Mouse (Mus musculus) stomach, embryonic 16.5 days (tissue): ENCODE measurements around the gene Kcnk4. TPM values are rescaled to one million over a fixed set of nuclear protein-coding genes. Genes with fewer than 3 reads are reported as not detected.
"Not testable (repeated sequence)": the region's sequence is repeated elsewhere in the genome, so short reads cannot be mapped to it uniquely, and the experiment has no call there.

Experiments
- ATAC-seq: fragments of 200-750 bp; cut with Nextera tagmentation; 2 replicates; pipeline ENCODE4 v1.8.0; 2017; ENCODE audit warnings: moderate number of reproducible peaks, moderate TSS enrichment; ENCODE audit not compliant: insufficient read depth, low FRiP score
- H3K27ac ChIP-seq: fragments of 300-500 bp; sonication (generic); 2 replicates; pipeline ENCODE4 v1.5.1; 2014; ENCODE audit warnings: low read length
- H3K27me3 ChIP-seq: fragments of 300-500 bp; sonication (generic); 2 replicates; pipeline ENCODE4 v1.6.1; 2014; ENCODE audit warnings: low read length, control low read depth, mixed read lengths; ENCODE audit not compliant: control insufficient read depth, insufficient read depth
- H3K36me3 ChIP-seq: fragments of 300-500 bp; sonication (generic); 2 replicates; pipeline ENCODE4 v1.6.1; 2014; ENCODE audit warnings: low read length; ENCODE audit not compliant: control insufficient read depth, insufficient read depth
- H3K4me1 ChIP-seq: fragments of 300-500 bp; sonication (generic); 2 replicates; pipeline ENCODE4 v1.6.1; 2014; ENCODE audit warnings: low read length, control low read depth, mixed read lengths; ENCODE audit not compliant: control insufficient read depth, insufficient read depth
- H3K4me2 ChIP-seq: fragments of 300-500 bp; sonication (generic); 2 replicates; pipeline ENCODE4 v1.6.1; 2014; ENCODE audit warnings: low read depth, low read length, mixed read lengths
- H3K4me3 ChIP-seq: fragments of 300-500 bp; sonication (generic); replicated peaks from 2 replicates; pipeline ENCODE4 v1.5.1; 2014; ENCODE audit warnings: mild to moderate bottlenecking, low read length
- H3K9ac ChIP-seq: fragments of 300-500 bp; sonication (generic); 2 replicates; pipeline ENCODE4 v1.6.1; 2014; ENCODE audit warnings: low read length
- H3K9me3 ChIP-seq: fragments of 300-500 bp; sonication (generic); replicated peaks from 2 replicates; pipeline ENCODE4 v1.6.1; 2016; ENCODE audit warnings: low read length, control low read depth; ENCODE audit not compliant: control insufficient read depth
- WGBS: fragments of 180-500 bp; shearing (Covaris S2); extraction: QIAGEN DNeasy Blood & Tissue Kit; methylation state at CpG from one replicate; pipeline ENCODE4 v1.1.7; 2014; 5-methylcytosine and 5-hydroxymethylcytosine counted together
- polyA plus RNA-seq: library from polyadenylated mRNA; unstranded; fragments of >200 nt; fragmentation: Nextera tagmentation; extraction: Ambion mirVana; gene quantifications from 2 replicates; pipeline ENCODE4 v1.2.1, GENCODE M21; 2015

Kcnk4 gene
- polyA plus RNA-seq, 1 experiment from 2014 or later, result 0.68 TPM

DNA sequence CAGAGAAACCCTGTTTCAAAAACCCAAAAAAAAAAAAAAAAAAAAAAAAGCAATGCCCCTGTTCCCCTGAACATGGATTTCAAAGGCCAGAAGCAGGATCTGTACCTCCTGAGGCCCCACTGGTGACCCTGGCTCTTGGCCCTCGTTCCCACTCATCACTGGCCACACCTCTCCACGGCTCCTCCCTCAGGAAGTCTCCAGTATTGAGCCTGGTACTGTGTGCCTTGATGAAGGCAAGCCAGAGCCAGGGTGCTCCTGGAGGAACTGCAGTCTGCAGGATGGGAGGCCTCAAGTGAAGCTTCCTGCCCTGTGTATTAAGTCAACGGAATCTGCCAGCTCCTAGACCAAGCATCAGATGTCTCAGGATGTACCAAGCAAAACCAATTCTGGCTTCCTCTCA is 28.1 kb downstream of the Kcnk4 start:
- H3K4me3 ChIP-seq, result no peak overlapping the region
- 0 out of 2 replicates have a peak, but pooled peaks cover 3% of the 10 kb centered on the region for H3K36me3 ChIP-seq
- no peak overlapping the region for H3K27ac ChIP-seq
- no peaks in the 10 kb centered on the region for H3K9me3 ChIP-seq
- WGBS, result 74% methylated on average over 3 of the region's 3 CpGs
- no peak for ATAC-seq
- H3K9ac ChIP-seq, result no peak overlapping the region
- H3K4me1 ChIP-seq, result peaks cover 21% of the 10 kb centered on the region
- no peak overlapping the region for H3K4me2 ChIP-seq
- H3K27me3 ChIP-seq, result no peaks in the 10 kb centered on the region

DNA sequence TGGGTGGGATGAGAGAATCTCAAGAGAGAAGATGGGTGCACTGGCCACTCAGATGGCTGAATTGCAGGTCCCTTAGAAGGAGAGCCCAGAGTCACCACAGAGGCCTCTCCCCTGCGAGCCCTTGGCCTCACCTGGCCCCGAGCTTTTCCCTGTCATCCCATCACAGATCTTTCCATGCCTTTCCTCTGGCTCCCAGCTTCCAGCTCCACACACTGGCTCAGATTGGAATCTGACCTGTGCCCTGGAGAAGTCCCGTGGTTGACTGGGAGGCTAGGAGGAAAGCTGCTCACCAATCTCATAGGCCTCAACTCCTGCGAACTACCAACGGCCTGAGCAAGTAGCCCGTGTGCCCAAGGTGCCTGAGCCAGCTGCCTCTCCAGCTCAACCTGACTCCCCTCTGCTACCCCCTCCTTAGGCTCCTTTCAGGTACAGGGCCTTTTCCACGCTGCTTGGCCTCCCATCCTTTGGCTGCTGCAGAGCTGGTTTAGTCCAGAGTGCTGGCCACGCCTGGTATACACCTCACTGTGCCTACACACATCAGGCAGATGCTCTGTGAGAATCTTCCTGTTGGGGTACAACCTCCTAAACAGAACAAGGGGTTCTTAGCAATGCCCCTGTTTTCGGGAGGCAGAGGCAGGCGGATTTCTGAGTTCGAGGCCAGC is 28.7 kb downstream of the Kcnk4 start:
- Histone ChIP-seq H3K4me1 (peaks cover 17% of the 10 kb centered on the region), H3K4me3 (no peak overlapping the region), H3K27ac (no peak overlapping the region), H3K9ac (no peak overlapping the region), H3K4me2 (no peak overlapping the region), H3K27me3 (no peaks in the 10 kb centered on the region), H3K36me3 (0 out of 2 replicates have a peak, but pooled peaks cover 3% of the 10 kb centered on the region), H3K9me3 (no peaks in the 10 kb centered on the region)
- WGBS, result 90% methylated on average over 11 of the region's 11 CpGs
- no peak for ATAC-seq

DNA sequence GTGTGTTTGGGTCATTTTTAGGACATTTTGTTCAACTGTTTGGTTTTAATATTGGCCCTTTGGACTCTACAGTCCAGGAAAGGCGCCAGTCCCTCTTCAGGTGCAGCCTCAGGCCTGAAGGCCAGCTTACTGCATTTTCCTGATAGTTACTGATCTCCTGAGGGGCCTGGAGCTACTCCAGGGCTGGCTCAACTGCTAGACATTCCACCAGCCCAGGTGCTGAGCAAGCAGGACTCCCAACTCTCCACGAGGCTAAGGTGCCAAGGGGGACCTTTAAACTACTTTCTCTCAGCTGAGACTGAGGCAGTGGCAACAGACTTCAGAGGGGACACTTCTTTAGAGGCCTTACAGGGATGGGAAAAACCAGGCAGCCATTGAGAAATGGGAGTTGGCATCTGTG is 29.5 kb downstream of the Kcnk4 start:
- Histone ChIP-seq H3K27ac (no peak overlapping the region), H3K4me1 (peaks cover 17% of the 10 kb centered on the region), H3K27me3 (no peaks in the 10 kb centered on the region), H3K36me3 (0 out of 2 replicates have a peak, but pooled peaks cover 3% of the 10 kb centered on the region), H3K4me3 (no peak overlapping the region), H3K4me2 (no peak overlapping the region), H3K9me3 (no peaks in the 10 kb centered on the region), H3K9ac (no peak overlapping the region)
- no peak for ATAC-seq
- WGBS, result 74% methylated on average over 2 of the region's 2 CpGs

DNA sequence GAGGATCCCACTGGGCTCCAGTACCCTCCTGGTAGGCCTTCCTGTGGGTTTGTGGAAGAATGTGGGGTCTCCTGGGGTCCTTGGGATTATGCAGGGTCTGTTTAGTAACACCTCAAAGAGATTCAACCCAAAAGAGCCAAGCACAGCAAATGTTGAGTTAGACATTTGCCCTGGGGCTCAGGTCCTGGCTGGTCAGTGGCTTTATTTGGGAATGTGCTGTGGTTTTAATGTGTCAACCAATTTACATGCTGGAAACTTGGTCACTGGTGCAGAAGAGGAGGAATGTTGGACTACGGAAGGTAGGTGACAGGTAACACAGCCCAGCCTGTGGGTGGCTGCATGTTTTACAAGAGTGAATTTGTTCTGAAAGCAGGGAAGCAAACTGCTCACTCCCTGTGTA is 31.3 kb downstream of the Kcnk4 start:
- 0 out of 2 replicates have a peak, but pooled peaks cover 3% of the 10 kb centered on the region for H3K36me3 ChIP-seq
- H3K4me2 ChIP-seq, result no peak overlapping the region
- WGBS, result 92% methylated on average over 1 of the region's 1 CpGs
- ATAC-seq, result no peak
- H3K27me3 ChIP-seq, result no peaks in the 10 kb centered on the region
- no peak overlapping the region for H3K4me3 ChIP-seq
- H3K27ac ChIP-seq, result no peak overlapping the region
- no peak overlapping the region for H3K9ac ChIP-seq
- peaks cover 7% of the 10 kb centered on the region for H3K4me1 ChIP-seq
- H3K9me3 ChIP-seq, result no peaks in the 10 kb centered on the region

DNA sequence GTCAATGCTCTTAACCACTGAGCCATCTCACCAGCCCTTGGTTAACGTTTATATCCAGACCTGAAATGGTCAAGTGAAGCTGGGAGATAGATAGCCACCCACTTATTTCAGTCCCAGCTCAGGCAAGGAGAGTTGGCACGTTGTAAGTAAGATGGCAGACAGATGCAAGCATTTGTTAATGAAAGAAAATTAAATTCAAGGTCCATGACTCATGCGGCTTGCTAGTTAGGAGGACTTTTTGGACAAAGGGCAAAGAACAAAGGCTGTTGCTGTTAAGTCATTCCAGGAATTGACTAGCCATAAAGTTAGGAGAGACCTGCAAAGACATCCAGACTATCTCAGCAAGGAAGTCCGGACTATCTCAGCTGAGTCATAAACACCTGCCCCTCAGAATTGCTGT is 34.7 kb downstream of the Kcnk4 start:
- Histone ChIP-seq H3K9me3 (no peaks in the 10 kb centered on the region), H3K4me2 (no peak overlapping the region), H3K9ac (no peak overlapping the region), H3K27ac (no peak overlapping the region), H3K4me3 (no peak overlapping the region), H3K4me1 (no peaks in the 10 kb centered on the region), H3K27me3 (no peaks in the 10 kb centered on the region), H3K36me3 (no peaks in the 10 kb centered on the region)
- 78% methylated on average over 4 of the region's 4 CpGs for WGBS
- ATAC-seq, result no peak

DNA sequence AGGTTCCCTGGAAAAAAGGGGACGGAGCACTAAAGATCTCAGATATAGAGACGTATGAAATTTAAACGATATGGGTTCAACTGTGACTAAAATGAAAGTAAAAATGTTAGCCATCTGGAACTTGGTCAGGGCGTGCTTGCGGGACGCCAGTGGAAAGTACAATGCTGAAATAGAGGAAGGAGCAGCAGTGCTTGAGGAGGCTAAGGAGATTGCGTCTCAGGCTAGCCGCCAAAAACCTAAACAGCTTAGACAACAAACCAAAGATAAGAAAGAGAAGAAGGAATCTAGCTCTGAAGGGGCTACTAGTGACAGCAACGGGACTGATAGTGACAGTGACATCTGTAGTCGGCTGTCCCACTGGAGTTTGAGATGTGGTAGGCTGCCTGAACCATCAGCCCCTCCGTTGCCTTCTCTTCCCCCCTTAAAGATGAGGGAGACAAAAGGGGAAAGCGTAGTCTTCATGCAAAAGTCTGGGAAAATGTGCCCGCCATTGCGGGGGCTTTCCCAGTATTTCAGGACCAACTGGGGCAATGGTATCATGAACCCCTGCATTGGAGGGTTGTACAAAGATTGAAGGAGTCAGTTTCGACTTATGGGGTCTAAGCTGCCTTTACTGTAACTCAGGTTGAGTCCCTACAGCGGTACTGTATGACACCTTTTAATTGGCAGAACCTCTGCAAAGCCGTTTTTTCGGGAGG is 38.6 kb downstream of the Kcnk4 start:
- H3K36me3 ChIP-seq, H3K9me3 ChIP-seq, H3K27ac ChIP-seq, ATAC-seq, H3K4me2 ChIP-seq, H3K4me3 ChIP-seq, H3K4me1 ChIP-seq, H3K9ac ChIP-seq, H3K27me3 ChIP-seq: not testable (repeated sequence)
- 85% methylated on average over 18 of the region's 18 CpGs for WGBS

DNA sequence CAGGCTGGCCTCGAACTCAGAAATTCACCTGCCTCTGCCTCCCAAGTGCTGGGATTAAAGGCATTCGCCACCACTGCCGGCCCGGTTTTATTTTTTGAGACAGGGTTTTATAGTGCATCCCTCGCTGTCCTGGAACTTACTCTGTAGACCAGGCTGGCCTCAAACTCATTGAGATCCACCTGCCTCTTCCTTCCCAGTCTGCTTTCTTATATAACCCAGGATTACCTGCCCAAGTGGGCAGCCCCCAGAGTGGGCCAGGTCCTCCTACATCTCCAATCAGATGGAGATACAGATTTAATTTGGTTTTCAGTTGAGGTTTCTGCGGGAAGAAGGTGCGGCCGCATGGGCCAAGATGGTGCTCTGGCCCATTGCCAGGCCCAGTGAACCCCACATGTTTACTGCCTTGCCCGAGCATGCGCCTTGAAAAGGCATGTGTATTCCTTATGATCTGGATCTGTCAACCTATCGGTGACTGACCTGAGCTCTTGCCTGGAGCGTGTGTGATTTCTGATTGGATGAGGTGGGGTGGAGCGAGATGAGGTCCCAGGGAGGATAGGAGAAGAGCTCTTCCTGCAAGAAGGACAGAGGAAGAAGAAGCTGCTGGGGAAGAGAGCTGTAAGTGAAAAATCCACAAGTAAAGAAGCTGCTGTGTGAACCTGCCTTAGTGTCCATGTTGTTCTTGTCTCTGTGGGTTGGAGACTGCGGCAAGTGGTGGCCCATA is 40.4 kb downstream of the Kcnk4 start:
- Histone ChIP-seq H3K4me2 (no peak overlapping the region), H3K4me3 (no peak overlapping the region), H3K27me3 (no peaks in the 10 kb centered on the region), H3K4me1 (no peaks in the 10 kb centered on the region), H3K9me3 (no peaks in the 10 kb centered on the region), H3K36me3 (no peaks in the 10 kb centered on the region), H3K27ac (no peak overlapping the region), H3K9ac (no peak overlapping the region)
- WGBS, result 88% methylated on average over 14 of the region's 14 CpGs
- ATAC-seq, result no peak

DNA sequence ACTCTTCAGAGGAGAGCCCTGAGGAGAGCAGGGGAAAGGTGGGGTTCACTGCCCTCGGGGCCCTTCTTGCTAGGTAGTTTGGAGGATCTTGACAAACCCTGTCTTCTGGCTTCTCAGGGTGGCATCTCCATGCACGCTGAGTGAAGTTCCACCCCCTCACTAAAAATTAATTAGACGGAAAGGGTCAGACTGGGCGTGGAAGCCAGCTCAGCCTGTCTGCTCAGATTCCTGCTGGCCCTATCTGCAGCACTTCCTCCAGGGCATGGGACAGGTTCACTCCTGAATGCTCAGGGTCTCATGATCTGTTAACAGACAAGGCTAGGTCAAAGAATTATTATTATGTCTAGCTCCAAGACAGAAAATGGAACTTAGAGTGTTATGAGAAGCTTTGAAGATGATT is 41.8 kb downstream of the Kcnk4 start:
- Histone ChIP-seq H3K4me1 (no peaks in the 10 kb centered on the region), H3K27ac (peak overlapping the region; percentile 44; the same call in 1 of the 2 replicates), H3K27me3 (no peaks in the 10 kb centered on the region), H3K4me3 (no peak overlapping the region), H3K9ac (no peak overlapping the region), H3K36me3 (no peaks in the 10 kb centered on the region), H3K9me3 (no peaks in the 10 kb centered on the region), H3K4me2 (no peak overlapping the region)
- ATAC-seq, result no peak; the same call in 1 of the 2 replicates
- WGBS, result 38% methylated on average over 4 of the region's 4 CpGs

DNA sequence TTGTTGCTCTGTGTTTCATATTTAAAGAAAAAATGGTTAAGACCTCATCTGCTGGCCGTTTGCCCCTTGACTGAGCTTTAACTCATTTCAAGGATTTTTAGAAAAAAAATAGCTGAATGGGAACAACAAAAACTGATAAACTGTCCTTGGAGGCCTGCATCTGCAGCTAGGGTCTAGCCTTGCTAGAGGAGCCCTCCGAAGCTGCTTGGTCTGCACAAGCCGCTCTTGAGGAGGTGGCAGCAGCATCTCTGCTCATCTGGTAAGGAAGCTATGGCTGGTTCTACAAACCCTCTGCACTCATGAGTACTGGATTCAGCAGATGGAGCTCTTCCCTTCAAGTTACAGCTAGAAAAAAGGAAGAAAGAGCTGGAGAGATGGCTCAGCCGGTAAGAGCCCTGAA is 56.4 kb downstream of the Kcnk4 start:
- no peak for ATAC-seq
- no peak overlapping the region for H3K4me3 ChIP-seq
- WGBS, result 84% methylated on average over 4 of the region's 4 CpGs

More for the DNA sequence above, 56.4 kb downstream of the Kcnk4 start:
- H3K9me3 ChIP-seq, result no peaks in the 10 kb centered on the region; the same call in 1 of the 2 replicates
- H3K9ac ChIP-seq, result no peak overlapping the region
- H3K4me2 ChIP-seq, result no peak overlapping the region
- no peaks in the 10 kb centered on the region for H3K4me1 ChIP-seq
- no peak overlapping the region for H3K27ac ChIP-seq
- no peaks in the 10 kb centered on the region for H3K27me3 ChIP-seq
- H3K36me3 ChIP-seq, result no peaks in the 10 kb centered on the region
